Mouse (Mus musculus): Measurements from ENCODE around the gene Exoc2. TPM values are rescaled to one million over a fixed set of nuclear protein-coding genes. Genes with fewer than 3 reads are reported as not detected.

The Exoc2 gene
- 35.8 TPM for polyA plus RNA-seq (2015; fragmentation: Illumina TruSeq; extraction: RNeasy Lipid Tissue Mini Kit (QIAGEN cat#74804); ENCODE audit: insufficient read depth, low replicate concordance)

GRCm38 (mm10) chr13:30973501-30974246, at the start of gene Exoc2, which contains the start of gene Gm5447:
Exoc2 (minus strand) TSS chr13:30974093.
Gm5447 (plus strand) TSS chr13:30974204.

GRCm38 (mm10) chr13:30947540-30947939, 26.4 kb downstream of the Exoc2 start, which contains the start of gene Hus1b:
Hus1b (minus strand) TSS chr13:30947759.

Other genes with a start within 250 kb of the Exoc2 start
- 71.9 TPM for gene Irf4, start 224.9 kb downstream of the Exoc2 start, polyA plus RNA-seq (2015; fragmentation: Illumina TruSeq; extraction: RNeasy Lipid Tissue Mini Kit (QIAGEN cat#74804); ENCODE audit: insufficient read depth, low replicate concordance)
- not detected for gene Hus1b, start 26.3 kb downstream of the Exoc2 start, polyA plus RNA-seq (2015; fragmentation: Illumina TruSeq; extraction: RNeasy Lipid Tissue Mini Kit (QIAGEN cat#74804); ENCODE audit: insufficient read depth, low replicate concordance)
- not detected for gene Gm5447, start 111 bp upstream of the Exoc2 start, polyA plus RNA-seq (2015; fragmentation: Illumina TruSeq; extraction: RNeasy Lipid Tissue Mini Kit (QIAGEN cat#74804); ENCODE audit: insufficient read depth, low replicate concordance)

All from spleen, adult 10 weeks (tissue).